Mouse (Mus musculus) natural killer cell, adult 2 months (primary cell): ENCODE measurements around the gene Raet1e.
"Not testable (repeated sequence)": the region's sequence is repeated elsewhere in the genome, so short reads cannot be mapped to it uniquely, and the experiment has no call there.

ENCODE experiments used
- DNase-seq, 2 experiments: peaks; one replicate each; pipeline ENCODE4 v3.0.0; 2022; ENCODE audit warnings: low spot score in 2 of 2

The Raet1e gene

GRCm38 (mm10) chr10:22361415-22362352 is 203.3 kb downstream of the Raet1e start:
- not testable (repeated sequence) for DNase-seq

GRCm38 (mm10) chr10:22362466-22362865 is 204.1 kb downstream of the Raet1e start:
- not testable (repeated sequence) for DNase-seq

GRCm38 (mm10) chr10:22364915-22365314 is 206.5 kb downstream of the Raet1e start:
- DNase-seq: not testable (repeated sequence)

GRCm38 (mm10) chr10:22381226-22381625 is 222.9 kb downstream of the Raet1e start:
- DNase-seq: not testable (repeated sequence)

GRCm38 (mm10) chr10:22390146-22390545 is 231.8 kb downstream of the Raet1e start:
- DNase-seq: not testable (repeated sequence)

GRCm38 (mm10) chr10:22391616-22392015 is 233.2 kb downstream of the Raet1e start:
- DNase-seq: not testable (repeated sequence)

- DNase-seq: not testable (repeated sequence)
Observed at GRCm38 (mm10) chr10:22393028-22393824, 234.9 kb downstream of the Raet1e start.

- DNase-seq: not testable (repeated sequence)
Observed at GRCm38 (mm10) chr10:22396680-22397079, 238.3 kb downstream of the Raet1e start.

- peak; percentile 46 to 50 for DNase-seq
Observed at GRCm38 (mm10) chr10:22402225-22402917, 244.0 kb downstream of the Raet1e start.

- DNase-seq: peak; percentile 17 to 28
Observed at GRCm38 (mm10) chr10:22413702-22414494, 255.5 kb downstream of the Raet1e start.
